Mouse (Mus musculus) lung, postnatal 0 days (tissue): ENCODE data around the gene Qrich2.

Source experiments
- CTCF ChIP-seq: IDR thresholded peaks from 2 replicates; pipeline ENCODE4 v1.5.1; 2016; ENCODE audit warnings: antibody characterized with exemption, mild to moderate bottlenecking
- EP300 ChIP-seq: IDR thresholded peaks from 2 replicates; pipeline ENCODE4 v1.6.1; 2016; ENCODE audit warnings: antibody characterized with exemption, mild to moderate bottlenecking, control low read depth

DNA sequence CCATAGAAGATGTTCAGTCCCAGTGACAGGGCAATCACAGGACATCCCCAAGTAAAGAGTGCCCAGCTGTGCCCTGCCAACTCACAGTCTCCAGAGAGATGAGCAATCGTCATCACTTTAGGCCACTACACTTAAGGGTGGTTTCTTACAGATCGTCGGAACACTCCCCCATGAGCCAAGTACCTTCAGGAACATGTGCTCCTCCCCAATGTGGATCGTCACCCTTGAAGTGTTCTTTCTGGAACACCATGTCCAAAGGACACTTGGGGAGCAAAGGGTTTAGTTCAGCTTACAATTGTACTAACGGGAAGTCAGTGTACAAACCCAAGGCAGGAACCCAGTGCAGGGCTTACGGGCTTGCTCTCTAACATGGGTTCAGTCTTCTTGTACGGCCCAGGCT is 46.1 kb upstream of the Qrich2 start:
- TF ChIP-seq CTCF (no peak), EP300 (peak; percentile 96)
